Mouse (Mus musculus): ENCODE data around the gene Mrpl37. TPM values are rescaled to one million over a fixed set of nuclear protein-coding genes. Genes with fewer than 3 reads are reported as not detected.

Mrpl37 gene
- polyA plus RNA-seq, 1 experiment from 2014 or later = 145 TPM

DNA sequence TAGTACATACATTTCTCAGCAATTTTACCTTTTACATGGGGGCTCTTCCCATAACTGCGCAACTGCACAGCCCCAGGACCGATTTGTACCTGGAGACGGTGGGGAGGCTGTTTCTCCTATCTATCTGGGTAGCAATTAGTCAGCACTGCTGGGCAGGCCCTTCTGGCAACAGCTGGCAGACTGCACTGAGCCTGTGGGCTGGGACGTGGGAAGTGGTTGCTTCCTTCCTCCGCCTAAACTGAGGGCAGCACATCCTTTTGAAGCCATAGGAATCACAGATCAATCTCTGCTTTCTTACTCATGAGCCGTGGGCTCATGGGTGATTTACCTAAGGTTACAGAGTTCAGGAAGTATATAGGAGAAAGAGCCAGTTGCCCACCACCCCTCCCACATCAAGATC lies 7.9 kb downstream of the Mrpl37 start:
- H3K36me3 ChIP-seq = peaks cover 86% of the 10 kb centered on the region
- H3K9me3 ChIP-seq (replicated peaks) = no peaks in the 10 kb centered on the region
- H3K27ac ChIP-seq = no peak overlapping the region
- no peak for DNase-seq (ENCODE audit: low spot score)
- H3K27me3 ChIP-seq (ENCODE audit: low read depth, poor library complexity, severe bottlenecking) = no peaks in the 10 kb centered on the region
- no peaks in the 10 kb centered on the region for H3K4me1 ChIP-seq
- WGBS = 88% methylated on average over 6 of the region's 6 CpGs
- H3K4me3 ChIP-seq = no peak overlapping the region

GRCm38 (mm10) chr4:107058346-107058745 lies 8.3 kb downstream of the Mrpl37 start:
- no peak overlapping the region for H3K27ac ChIP-seq
- peaks cover 81% of the 10 kb centered on the region for H3K36me3 ChIP-seq

GRCm38 (mm10) chr4:107056088-107056487 lies 10.6 kb downstream of the Mrpl37 start:
- H3K27ac ChIP-seq = no peak overlapping the region
- 90% methylated on average over 3 of the region's 3 CpGs for WGBS
- peaks cover 59% of the 10 kb centered on the region for H3K36me3 ChIP-seq
- no peaks in the 10 kb centered on the region for H3K9me3 ChIP-seq (replicated peaks)
- no peak for DNase-seq (ENCODE audit: low spot score)
- no peaks in the 10 kb centered on the region for H3K27me3 ChIP-seq (ENCODE audit: low read depth, poor library complexity, severe bottlenecking)
- no peak overlapping the region for H3K4me3 ChIP-seq
- peaks cover 4% of the 10 kb centered on the region; the same call in 1 of the 2 replicates for H3K4me1 ChIP-seq

More at GRCm38 (mm10) chr4:107058346-107058745, 8.3 kb downstream of the Mrpl37 start:
- Histone ChIP-seq H3K9me3 (replicated peaks) (no peaks in the 10 kb centered on the region), H3K27me3 (ENCODE audit: low read depth, poor library complexity, severe bottlenecking) (no peaks in the 10 kb centered on the region), H3K4me3 (no peak overlapping the region), H3K4me1 (no peaks in the 10 kb centered on the region)
- 92% methylated on average over 5 of the region's 5 CpGs for WGBS
- DNase-seq (ENCODE audit: low spot score) = no peak

DNA sequence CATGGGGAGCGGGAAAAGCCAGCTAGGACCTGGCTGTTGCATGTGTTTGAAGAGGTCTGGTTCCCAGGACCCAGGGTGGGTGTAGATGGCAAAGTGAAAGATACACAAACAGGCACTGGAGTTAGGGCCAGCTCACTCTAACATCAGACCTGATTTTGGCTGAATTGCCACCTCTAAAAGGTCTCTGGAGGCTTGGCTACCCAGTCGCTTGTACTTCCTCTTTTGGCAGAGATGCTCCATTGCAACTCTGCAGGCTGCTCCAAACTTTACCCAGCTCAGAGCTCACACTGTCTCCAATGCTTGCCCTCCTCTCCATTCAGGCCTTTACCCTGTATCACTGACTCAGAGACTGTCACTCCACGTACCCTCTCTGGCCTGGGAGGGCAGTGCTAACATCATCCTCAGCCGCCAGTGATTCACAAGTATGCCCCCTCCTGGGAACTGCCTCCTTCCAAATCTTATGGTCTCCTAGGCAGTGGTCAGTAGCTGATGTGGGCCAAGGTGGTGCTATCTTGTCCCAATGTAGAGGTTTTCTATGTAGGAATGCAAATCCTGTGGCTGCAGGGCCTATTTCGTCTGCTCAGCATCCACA lies 13.6 kb downstream of the Mrpl37 start:
- Histone ChIP-seq H3K36me3 (peaks cover 51% of the 10 kb centered on the region), H3K9me3 (replicated peaks) (no peaks in the 10 kb centered on the region), H3K27me3 (ENCODE audit: low read depth, poor library complexity, severe bottlenecking) (no peaks in the 10 kb centered on the region), H3K27ac (no peak overlapping the region), H3K4me3 (no peak overlapping the region), H3K4me1 (peaks cover 6% of the 10 kb centered on the region; the same call in 1 of the 2 replicates)
- no peak for DNase-seq (ENCODE audit: low spot score)
- WGBS = 59% methylated on average over 5 of the region's 5 CpGs

DNA sequence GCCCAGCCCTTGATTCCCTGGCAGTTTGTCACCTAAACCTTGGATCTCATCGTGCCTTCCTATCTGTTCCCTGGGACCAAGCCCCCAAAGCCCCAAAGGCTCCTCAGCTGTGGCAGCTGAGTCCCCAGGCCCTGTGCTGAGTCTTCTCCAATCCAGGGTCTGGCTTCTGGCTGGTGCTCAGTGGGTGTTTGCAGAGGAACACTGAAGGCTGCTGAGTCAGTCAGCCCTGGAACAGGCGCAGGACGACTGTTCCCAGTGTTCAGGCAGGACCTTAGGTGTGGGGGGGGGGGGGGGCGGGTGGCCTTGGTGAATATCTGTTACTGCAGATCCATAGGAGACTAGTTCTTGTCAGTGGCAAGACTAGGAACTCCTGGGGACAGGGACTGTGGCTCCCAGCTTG lies 14.8 kb downstream of the Mrpl37 start:
- Histone ChIP-seq H3K36me3 (peaks cover 51% of the 10 kb centered on the region), H3K9me3 (replicated peaks) (no peaks in the 10 kb centered on the region), H3K27me3 (ENCODE audit: low read depth, poor library complexity, severe bottlenecking) (no peaks in the 10 kb centered on the region), H3K4me1 (peaks cover 6% of the 10 kb centered on the region; the same call in 1 of the 2 replicates), H3K27ac (no peak overlapping the region), H3K4me3 (no peak overlapping the region)
- DNase-seq (ENCODE audit: low spot score) = no peak
- 42% methylated on average over 4 of the region's 4 CpGs for WGBS

GRCm38 (mm10) chr4:107048568-107049162 lies 18.0 kb downstream of the Mrpl37 start:
- peaks cover 67% of the 10 kb centered on the region for H3K36me3 ChIP-seq
- no peaks in the 10 kb centered on the region for H3K27me3 ChIP-seq (ENCODE audit: low read depth, poor library complexity, severe bottlenecking)
- WGBS = 91% methylated on average over 11 of the region's 11 CpGs
- H3K9me3 ChIP-seq (replicated peaks) = no peaks in the 10 kb centered on the region
- peaks cover 6% of the 10 kb centered on the region; the same call in 1 of the 2 replicates for H3K4me1 ChIP-seq
- no peak overlapping the region for H3K27ac ChIP-seq
- no peak overlapping the region for H3K4me3 ChIP-seq
- no peak for DNase-seq (ENCODE audit: low spot score)

DNA sequence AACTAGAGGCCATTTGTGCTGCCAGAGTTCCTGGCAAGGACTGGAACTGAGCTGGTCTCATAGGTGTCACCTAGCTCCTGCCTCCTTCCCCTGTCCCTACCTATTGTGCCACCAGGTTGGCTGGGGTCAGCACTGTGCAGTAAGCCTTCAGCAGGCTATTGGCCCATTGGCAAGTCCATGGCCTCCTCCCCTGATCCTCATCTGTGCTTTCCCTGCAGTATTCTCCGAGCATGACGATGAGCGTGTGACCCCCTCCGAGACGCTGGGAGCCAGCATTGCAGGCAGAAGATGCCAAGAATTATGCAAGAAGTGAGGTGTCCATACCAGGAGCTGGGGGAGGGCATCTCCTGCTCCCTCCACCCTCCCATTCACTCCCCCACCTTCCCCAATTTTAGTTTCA lies 18.9 kb downstream of the Mrpl37 start:
- no peaks in the 10 kb centered on the region for H3K27me3 ChIP-seq (ENCODE audit: low read depth, poor library complexity, severe bottlenecking)
- no peak overlapping the region for H3K4me3 ChIP-seq
- H3K9me3 ChIP-seq (replicated peaks) = no peaks in the 10 kb centered on the region
- no peak for DNase-seq (ENCODE audit: low spot score)
- no peak overlapping the region for H3K27ac ChIP-seq
- peaks cover 6% of the 10 kb centered on the region; the same call in 1 of the 2 replicates for H3K4me1 ChIP-seq
- 91% methylated on average over 5 of the region's 5 CpGs for WGBS
- H3K36me3 ChIP-seq = peaks cover 75% of the 10 kb centered on the region

DNA sequence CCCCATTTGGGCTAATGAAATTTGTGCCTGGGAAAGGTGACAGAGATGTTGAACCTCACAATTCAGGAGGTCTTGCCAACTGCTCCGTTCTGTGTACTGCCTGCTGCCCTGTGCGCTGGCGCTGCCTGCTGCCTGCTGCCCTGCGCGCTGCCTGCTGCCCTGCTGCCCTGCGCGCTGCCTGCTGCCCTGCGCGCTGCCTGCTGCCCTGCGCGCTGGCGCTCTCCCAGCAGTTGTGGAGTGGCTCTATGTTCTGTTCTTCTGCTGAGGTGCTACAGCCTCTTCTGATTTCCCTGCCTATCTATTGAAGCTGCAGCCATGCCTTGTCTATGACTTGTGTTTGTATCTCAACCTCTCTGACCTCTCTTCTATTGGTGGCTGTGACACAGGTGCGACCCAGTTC lies 21.5 kb downstream of the Mrpl37 start:
- no peak overlapping the region for H3K27ac ChIP-seq

GRCm38 (mm10) chr4:107042304-107042703 lies 24.4 kb downstream of the Mrpl37 start:
- DNase-seq (ENCODE audit: low spot score) = no peak

More for the DNA sequence above, 21.5 kb downstream of the Mrpl37 start:
- no peaks in the 10 kb centered on the region for H3K9me3 ChIP-seq (replicated peaks)
- no peaks in the 10 kb centered on the region for H3K4me1 ChIP-seq
- peaks cover 95% of the 10 kb centered on the region for H3K36me3 ChIP-seq
- H3K4me3 ChIP-seq = no peak overlapping the region
- H3K27me3 ChIP-seq (ENCODE audit: low read depth, poor library complexity, severe bottlenecking) = no peaks in the 10 kb centered on the region
- 98% methylated on average over 13 of the region's 13 CpGs for WGBS
- no peak for DNase-seq (ENCODE audit: low spot score)

DNA sequence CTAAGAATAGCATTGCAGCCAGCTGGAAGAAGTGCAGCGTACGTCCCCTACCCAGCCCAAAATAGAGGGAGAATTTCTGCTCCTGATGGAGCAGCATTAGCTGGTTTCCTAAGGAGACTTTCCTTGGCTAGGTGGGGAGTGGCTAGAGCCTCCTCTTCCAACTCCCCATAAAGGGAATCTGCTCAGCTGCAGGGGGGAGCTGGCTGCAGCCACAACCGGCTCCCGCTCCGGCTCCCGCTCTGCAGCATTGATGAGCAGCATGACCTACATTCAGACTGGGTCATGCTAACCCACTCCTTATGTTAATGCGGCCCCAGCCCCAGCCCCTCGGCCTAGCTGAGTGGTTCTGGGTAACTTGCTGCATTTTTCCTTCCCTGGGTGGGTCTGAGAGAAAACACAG lies 27.4 kb downstream of the Mrpl37 start:
- 85% methylated on average over 8 of the region's 8 CpGs for WGBS
- Histone ChIP-seq H3K27me3 (ENCODE audit: low read depth, poor library complexity, severe bottlenecking) (no peaks in the 10 kb centered on the region), H3K4me3 (no peak overlapping the region), H3K9me3 (replicated peaks) (no peaks in the 10 kb centered on the region), H3K4me1 (no peaks in the 10 kb centered on the region), H3K36me3 (peaks cover 99% of the 10 kb centered on the region), H3K27ac (no peak overlapping the region)
- no peak for DNase-seq (ENCODE audit: low spot score)

More at GRCm38 (mm10) chr4:107042304-107042703, 24.4 kb downstream of the Mrpl37 start:
- no peak overlapping the region for H3K4me3 ChIP-seq
- H3K27me3 ChIP-seq (ENCODE audit: low read depth, poor library complexity, severe bottlenecking) = no peaks in the 10 kb centered on the region
- no peaks in the 10 kb centered on the region for H3K4me1 ChIP-seq
- H3K9me3 ChIP-seq (replicated peaks) = no peaks in the 10 kb centered on the region
- peaks cover 100% of the 10 kb centered on the region for H3K36me3 ChIP-seq
- 94% methylated on average over 6 of the region's 6 CpGs for WGBS
- H3K27ac ChIP-seq = no peak overlapping the region

DNA sequence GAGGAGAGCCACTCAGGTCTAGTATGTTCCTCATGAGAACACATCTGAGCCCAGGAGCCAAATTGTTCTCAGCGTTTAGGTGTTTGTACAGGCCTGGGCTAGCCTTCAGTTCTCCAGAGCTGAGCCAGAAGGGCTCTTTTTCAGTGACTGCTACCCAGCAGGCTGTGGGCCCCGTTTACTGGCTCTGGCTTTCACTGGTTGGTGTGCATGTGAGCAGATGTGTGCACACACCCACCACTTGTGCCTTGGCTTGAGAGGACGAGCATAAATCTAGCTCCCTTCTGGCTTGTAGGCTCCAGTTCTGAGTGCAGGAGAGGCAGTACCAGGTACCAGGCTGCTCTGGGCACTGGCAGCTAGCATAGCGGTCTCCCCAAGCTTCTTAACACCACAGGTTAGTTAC lies 28.4 kb downstream of the Mrpl37 start:
- no peaks in the 10 kb centered on the region for H3K27me3 ChIP-seq (ENCODE audit: low read depth, poor library complexity, severe bottlenecking)
- H3K27ac ChIP-seq = no peak overlapping the region
- WGBS = 89% methylated on average over 4 of the region's 4 CpGs
- H3K4me1 ChIP-seq = no peaks in the 10 kb centered on the region
- H3K36me3 ChIP-seq = peaks cover 99% of the 10 kb centered on the region
- no peaks in the 10 kb centered on the region for H3K9me3 ChIP-seq (replicated peaks)
- no peak for DNase-seq (ENCODE audit: low spot score)
- no peak overlapping the region for H3K4me3 ChIP-seq

DNA sequence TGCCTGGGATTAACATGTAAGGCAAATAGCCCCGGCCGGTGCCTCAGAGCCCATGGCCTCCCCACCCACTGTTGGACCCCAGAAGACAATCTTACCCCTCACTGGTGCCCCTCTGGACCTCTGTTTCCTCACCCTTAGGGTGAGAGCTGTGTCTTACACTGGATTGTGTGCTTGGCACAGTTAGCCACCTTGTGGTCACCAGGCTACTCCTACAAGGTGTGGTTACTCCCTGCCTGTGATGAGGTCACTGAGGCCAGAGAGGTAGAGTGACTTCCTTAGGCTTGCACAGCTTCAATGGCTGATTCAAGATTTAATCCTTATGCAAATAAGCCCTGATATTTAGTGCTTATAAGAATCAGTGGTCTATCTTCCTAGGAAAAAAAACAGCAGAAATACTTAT lies 29.7 kb downstream of the Mrpl37 start:
- no peak overlapping the region for H3K4me3 ChIP-seq
- WGBS = 97% methylated on average over 2 of the region's 2 CpGs
- H3K4me1 ChIP-seq = no peaks in the 10 kb centered on the region
- peaks cover 99% of the 10 kb centered on the region for H3K36me3 ChIP-seq
- H3K27me3 ChIP-seq (ENCODE audit: low read depth, poor library complexity, severe bottlenecking) = no peaks in the 10 kb centered on the region
- H3K27ac ChIP-seq = no peak overlapping the region
- no peak for DNase-seq (ENCODE audit: low spot score)
- H3K9me3 ChIP-seq (replicated peaks) = no peaks in the 10 kb centered on the region

DNA sequence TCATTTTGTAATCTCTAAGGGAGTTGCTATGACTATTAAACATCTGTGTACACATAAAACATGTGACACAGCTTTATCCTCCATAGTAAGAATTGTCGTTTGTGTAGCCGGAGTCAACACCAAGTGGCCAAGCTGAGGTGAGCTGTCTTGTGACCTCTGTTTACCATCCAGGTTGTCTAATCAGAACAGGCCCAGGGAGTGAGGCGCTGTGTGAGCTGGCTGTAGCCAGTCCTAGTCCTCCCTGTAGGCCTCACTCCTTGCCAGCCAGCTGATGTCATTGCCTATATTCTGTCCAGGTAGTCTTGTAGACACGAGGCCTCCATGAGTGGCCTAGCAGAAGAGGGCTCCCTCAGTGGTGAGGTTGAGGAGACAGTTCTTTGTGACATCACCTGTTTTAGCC lies 31.0 kb downstream of the Mrpl37 start:
- H3K36me3 ChIP-seq = peaks cover 99% of the 10 kb centered on the region
- WGBS = 87% methylated on average over 4 of the region's 4 CpGs
- no peaks in the 10 kb centered on the region for H3K9me3 ChIP-seq (replicated peaks)
- no peak for DNase-seq (ENCODE audit: low spot score)
- H3K4me1 ChIP-seq = no peaks in the 10 kb centered on the region
- no peaks in the 10 kb centered on the region for H3K27me3 ChIP-seq (ENCODE audit: low read depth, poor library complexity, severe bottlenecking)
- no peak overlapping the region for H3K27ac ChIP-seq
- no peak overlapping the region for H3K4me3 ChIP-seq

Data from limb, embryonic 10.5 days (tissue).